Mouse (Mus musculus): ENCODE results near the gene Gm26992.

- TF ChIP-seq POLR2A (IDR thresholded peaks at IDR 0.05; ENCODE audit: low read depth, low read length) (no peak), CTCF (IDR thresholded peaks at IDR 0.05; ENCODE audit: borderline replicate concordance, insufficient read depth, low read length) (no peak)
These were observed 77.6 kb downstream of the Gm26992 start for GRCm38 (mm10) chrX:103499374-103499773.

All from embryonic fibroblast, embryonic 13.5 days (primary cell).